Mouse (Mus musculus) lung, embryonic 15.5 days (tissue): ENCODE measurements around the gene Gdpd2. TPM values are rescaled to one million over a fixed set of nuclear protein-coding genes. Genes with fewer than 3 reads are reported as not detected.
A peak's percentile ranks its signal among the peaks of the same experiment; 100 is the strongest.

Experiments used
- ATAC-seq: fragments of 200-750 bp; cut with Nextera tagmentation; 2 replicates; pipeline ENCODE4 v1.8.0; 2017; ENCODE audit warnings: moderate number of reproducible peaks, borderline replicate concordance; ENCODE audit not compliant: low FRiP score, low TSS enrichment; ENCODE audit errors: extremely low read depth
- H3K27ac ChIP-seq: fragments of 300-500 bp; sonication (generic); 2 replicates; pipeline ENCODE4 v1.5.1; 2015; ENCODE audit warnings: moderate library complexity, mild to moderate bottlenecking, inconsistent platforms
- H3K27me3 ChIP-seq: fragments of 300-500 bp; sonication (generic); 2 replicates; pipeline ENCODE4 v1.6.1; 2015; ENCODE audit warnings: inconsistent platforms
- H3K36me3 ChIP-seq: fragments of 300-500 bp; sonication (generic); 2 replicates; pipeline ENCODE4 v1.6.1; 2015; ENCODE audit warnings: inconsistent platforms
- H3K4me1 ChIP-seq: fragments of 300-500 bp; sonication (generic); 2 replicates; pipeline ENCODE4 v1.6.1; 2015; ENCODE audit warnings: inconsistent platforms
- H3K4me2 ChIP-seq: fragments of 300-500 bp; sonication (generic); 2 replicates; pipeline ENCODE4 v1.6.1; 2015; ENCODE audit warnings: inconsistent platforms, mild to moderate bottlenecking, moderate library complexity
- H3K4me3 ChIP-seq: fragments of 300-500 bp; sonication (generic); 2 replicates; pipeline ENCODE4 v1.5.1; 2015; ENCODE audit warnings: mild to moderate bottlenecking, inconsistent platforms
- H3K9ac ChIP-seq: fragments of 300-500 bp; sonication (generic); 2 replicates; pipeline ENCODE4 v1.6.1; 2015; ENCODE audit warnings: inconsistent platforms
- H3K9me3 ChIP-seq: fragments of 300-500 bp; sonication (generic); 2 replicates; pipeline ENCODE4 v1.6.1; 2016; ENCODE audit warnings: inconsistent platforms
- WGBS: fragments of 180-500 bp; shearing (Covaris S2); methylation state at CpG from one replicate; pipeline ENCODE4 v1.1.7; 2015; 5-methylcytosine and 5-hydroxymethylcytosine counted together
- polyA plus RNA-seq: library from polyadenylated mRNA; unstranded; fragments of >200 nt; fragmentation: Nextera tagmentation; extraction: Ambion mirVana; gene quantifications from 2 replicates; pipeline ENCODE4 v1.2.1, GENCODE M21; 2015

The Gdpd2 gene
- polyA plus RNA-seq, 1 experiment from 2014 or later = 0.44 TPM

DNA sequence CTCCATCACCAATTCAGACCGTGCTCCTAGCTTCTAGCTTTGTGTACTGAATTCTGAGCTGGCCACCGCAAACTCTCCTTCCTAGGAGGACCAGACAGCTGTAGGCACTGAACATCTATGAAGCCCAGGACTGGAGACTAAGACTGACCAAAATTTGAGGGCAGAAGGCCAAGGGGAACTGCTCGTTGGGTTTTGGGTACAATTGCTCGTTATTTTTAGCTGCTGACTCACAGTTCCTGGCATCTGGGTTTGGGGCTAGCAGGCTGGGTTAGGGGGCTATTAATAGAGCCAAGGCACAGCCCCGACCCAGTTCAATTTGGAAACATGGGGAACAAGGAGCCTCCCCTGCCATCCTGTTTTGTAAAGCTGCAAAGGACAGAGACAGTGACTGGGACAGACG is 11.1 kb downstream of the Gdpd2 start:
- Histone ChIP-seq H3K4me3 (no peak overlapping the region), H3K27me3 (peaks cover 14% of the 10 kb centered on the region), H3K9me3 (no peaks in the 10 kb centered on the region), H3K36me3 (no peaks in the 10 kb centered on the region), H3K4me2 (no peak overlapping the region), H3K4me1 (no peaks in the 10 kb centered on the region), H3K9ac (no peak overlapping the region), H3K27ac (no peak overlapping the region)
- WGBS = 58% methylated on average over 6 of the region's 6 CpGs
- ATAC-seq = no peak

GRCm38 (mm10) chrX:100741940-100742339 is 12.3 kb downstream of the Gdpd2 start:
- 16% methylated on average over 10 of the region's 10 CpGs for WGBS
- no peak overlapping the region for H3K4me3 ChIP-seq
- H3K4me2 ChIP-seq = no peak overlapping the region
- H3K9me3 ChIP-seq = no peaks in the 10 kb centered on the region
- no peaks in the 10 kb centered on the region for H3K4me1 ChIP-seq
- no peaks in the 10 kb centered on the region for H3K36me3 ChIP-seq
- H3K27ac ChIP-seq = no peak overlapping the region
- ATAC-seq = no peak
- no peak overlapping the region for H3K9ac ChIP-seq
- peaks cover 14% of the 10 kb centered on the region for H3K27me3 ChIP-seq

- Histone ChIP-seq H3K4me2 (no peak overlapping the region), H3K4me1 (peaks cover 6% of the 10 kb centered on the region), H3K4me3 (no peak overlapping the region), H3K27me3 (peaks cover 19% of the 10 kb centered on the region), H3K9ac (no peak overlapping the region), H3K27ac (no peak overlapping the region), H3K9me3 (no peaks in the 10 kb centered on the region), H3K36me3 (no peaks in the 10 kb centered on the region)
- 82% methylated on average over 6 of the region's 6 CpGs for WGBS
- no peak for ATAC-seq
Measured at GRCm38 (mm10) chrX:100765855-100766254, 36.2 kb downstream of the Gdpd2 start.

DNA sequence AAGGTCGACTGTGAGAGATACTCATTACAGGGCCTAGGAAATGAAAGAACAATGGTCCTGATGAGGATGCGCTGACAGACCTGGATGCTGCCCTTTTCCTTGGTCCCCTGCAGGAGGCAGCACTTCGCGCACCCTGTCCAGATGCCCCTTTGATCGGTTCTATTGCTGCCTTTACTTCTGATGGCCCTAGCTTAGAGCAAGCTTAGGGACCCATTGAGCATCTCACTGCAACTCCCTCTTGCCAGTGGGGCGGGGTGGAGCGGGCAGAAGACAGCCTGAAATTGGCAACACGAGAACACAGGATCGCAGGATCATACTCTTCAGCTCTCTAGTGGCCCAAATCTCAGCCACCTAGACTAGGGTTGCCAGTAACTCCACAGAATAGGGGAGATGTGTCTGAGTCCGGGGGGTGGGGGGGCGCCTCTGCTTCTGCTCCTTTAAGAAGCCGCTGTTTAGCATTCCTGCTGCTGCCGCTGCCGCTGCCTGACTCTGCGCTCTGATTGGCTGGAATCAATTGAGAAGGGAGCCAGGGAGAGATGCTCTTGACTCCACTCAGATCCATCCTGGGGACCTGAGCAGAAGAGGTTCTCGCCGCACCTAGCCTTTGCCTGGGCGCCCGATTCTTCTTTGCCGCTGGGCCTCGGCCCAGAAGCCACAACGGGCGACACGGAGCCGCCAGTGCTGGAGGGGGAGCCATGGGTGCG is 37.7 kb downstream of the Gdpd2 start, which contains the start of gene Dlg3:
Gene Dlg3 (plus strand): TSS at position 542 of the 704 bp plus-strand sequence.
- H3K9ac ChIP-seq = no peak within 1 kb of the TSS
- peaks cover 6% of the 10 kb centered on the region for H3K4me1 ChIP-seq
- peak within 1 kb of the TSS; percentile 35 for H3K4me3 ChIP-seq
- ATAC-seq = 0 out of 2 replicates have a peak, but pooled peaks have one; percentile 14
- no peak within 1 kb of the TSS for H3K27ac ChIP-seq
- no peaks in the 10 kb centered on the region for H3K36me3 ChIP-seq
- H3K4me2 ChIP-seq = peak within 1 kb of the TSS; percentile 68
- H3K9me3 ChIP-seq = no peaks in the 10 kb centered on the region
- H3K27me3 ChIP-seq = peaks cover 19% of the 10 kb centered on the region
- 23% methylated on average over 25 of the region's 26 CpGs for WGBS

GRCm38 (mm10) chrX:100767885-100768626 is 38.4 kb downstream of the Gdpd2 start:
- peak overlapping the region; percentile 35 for H3K4me3 ChIP-seq
- peak; percentile 27; the same call in 1 of the 2 replicates for ATAC-seq
- no peak overlapping the region for H3K9ac ChIP-seq

GRCm38 (mm10) chrX:100769281-100769680 is 39.6 kb downstream of the Gdpd2 start:
- Histone ChIP-seq H3K9ac (no peak overlapping the region), H3K9me3 (no peaks in the 10 kb centered on the region), H3K4me3 (no peak overlapping the region), H3K27ac (no peak overlapping the region), H3K36me3 (no peaks in the 10 kb centered on the region), H3K4me1 (peaks cover 6% of the 10 kb centered on the region), H3K4me2 (no peak overlapping the region), H3K27me3 (peaks cover 19% of the 10 kb centered on the region)
- ATAC-seq = no peak
- WGBS = 85% methylated on average over 5 of the region's 5 CpGs

More at GRCm38 (mm10) chrX:100767885-100768626, 38.4 kb downstream of the Gdpd2 start:
- H3K9me3 ChIP-seq = no peaks in the 10 kb centered on the region
- WGBS = 30% methylated on average over 24 of the region's 36 CpGs
- H3K27ac ChIP-seq = no peak overlapping the region
- H3K27me3 ChIP-seq = peaks cover 19% of the 10 kb centered on the region
- peak overlapping the region; percentile 68 for H3K4me2 ChIP-seq
- H3K36me3 ChIP-seq = no peaks in the 10 kb centered on the region
- H3K4me1 ChIP-seq = peaks cover 6% of the 10 kb centered on the region

DNA sequence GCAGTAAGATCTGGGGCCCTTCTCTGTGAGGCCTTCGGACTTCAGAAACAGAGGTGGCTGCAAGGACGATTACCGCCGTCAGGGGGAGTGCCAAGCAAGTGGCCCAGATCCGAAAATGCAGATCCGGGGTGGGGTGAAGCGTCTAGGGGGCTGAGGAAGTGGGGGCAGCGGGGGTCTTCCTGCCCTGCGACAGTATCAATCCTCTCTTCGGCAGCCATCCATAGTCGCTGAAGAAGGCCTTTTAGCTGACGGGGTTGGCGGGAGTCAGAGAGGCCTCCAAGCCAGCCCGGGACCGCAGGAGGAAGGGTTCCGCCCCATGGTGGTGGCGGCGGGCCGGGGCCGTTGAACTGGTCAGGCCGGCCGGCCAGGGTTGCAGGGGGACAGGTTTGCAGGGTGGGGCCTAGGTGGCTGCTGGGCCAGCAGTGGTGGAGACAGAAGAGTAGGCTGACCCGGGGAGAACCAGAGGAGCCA is 44.7 kb downstream of the Gdpd2 start:
- Histone ChIP-seq H3K9ac (peak overlapping the region; percentile 58), H3K4me2 (peak overlapping the region; percentile 59), H3K4me3 (peak overlapping the region; percentile 46), H3K27me3 (no peaks in the 10 kb centered on the region), H3K36me3 (no peaks in the 10 kb centered on the region), H3K27ac (peak overlapping the region; percentile 57), H3K9me3 (no peaks in the 10 kb centered on the region), H3K4me1 (peaks cover 4% of the 10 kb centered on the region)
- ATAC-seq = peak; percentile 45
- WGBS = 14% methylated on average over 22 of the region's 23 CpGs

GRCm38 (mm10) chrX:100775405-100775804 is 45.7 kb downstream of the Gdpd2 start:
- Histone ChIP-seq H3K9ac (no peak overlapping the region), H3K4me3 (no peak overlapping the region), H3K36me3 (no peaks in the 10 kb centered on the region), H3K27me3 (no peaks in the 10 kb centered on the region), H3K27ac (no peak overlapping the region), H3K9me3 (no peaks in the 10 kb centered on the region), H3K4me2 (no peak overlapping the region), H3K4me1 (peaks cover 4% of the 10 kb centered on the region)
- ATAC-seq = no peak
- WGBS = 71% methylated on average over 3 of the region's 3 CpGs

- Histone ChIP-seq H3K4me2 (peak overlapping the region; percentile 57), H3K27me3 (no peaks in the 10 kb centered on the region), H3K9ac (no peak overlapping the region), H3K4me1 (peaks cover 4% of the 10 kb centered on the region), H3K36me3 (no peaks in the 10 kb centered on the region), H3K9me3 (no peaks in the 10 kb centered on the region), H3K4me3 (peak overlapping the region; percentile 58), H3K27ac (peak overlapping the region; percentile 83)
- WGBS = 14% methylated on average over 9 of the region's 9 CpGs
- ATAC-seq = 0 out of 2 replicates have a peak, but pooled peaks have one; percentile 16
Measured at GRCm38 (mm10) chrX:100776494-100776893, 46.8 kb downstream of the Gdpd2 start.

DNA sequence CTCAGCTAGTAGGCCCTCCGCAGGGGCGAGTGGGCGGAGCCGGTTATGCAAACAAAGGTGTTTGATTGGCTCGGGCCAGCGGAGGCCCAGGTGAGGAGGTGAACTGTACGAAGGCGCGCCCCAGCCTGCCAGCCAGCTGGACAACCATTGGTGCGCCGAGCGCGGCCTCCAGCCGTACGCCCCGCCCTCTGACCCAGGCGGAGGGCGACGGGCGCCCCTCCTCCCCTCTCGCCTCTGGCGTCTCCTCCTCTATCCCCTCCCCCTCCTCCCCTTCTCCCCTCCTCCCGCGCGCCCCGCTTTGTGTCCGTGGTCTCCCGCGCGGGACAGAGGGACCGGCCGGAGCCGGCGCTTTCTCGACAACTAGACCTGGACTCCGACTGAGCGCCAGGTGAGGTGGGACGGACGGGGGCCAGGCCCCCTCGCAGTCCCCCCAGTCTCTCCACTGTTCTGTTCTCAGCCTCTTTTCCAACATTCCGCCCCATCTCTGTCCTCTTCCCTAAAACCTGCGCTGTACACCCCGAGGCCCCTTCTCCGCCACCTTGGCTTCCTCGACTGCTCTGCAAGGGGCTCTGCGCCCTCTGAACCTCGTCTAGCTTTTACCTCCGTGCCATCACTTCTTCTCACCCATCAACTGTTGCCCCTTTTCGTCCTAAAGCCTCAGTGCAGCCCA is 47.4 kb downstream of the Gdpd2 start:
- WGBS = 22% methylated on average over 20 of the region's 49 CpGs
- Histone ChIP-seq H3K27ac (peak overlapping the region; percentile 83), H3K9me3 (no peaks in the 10 kb centered on the region), H3K27me3 (no peaks in the 10 kb centered on the region), H3K4me2 (peak overlapping the region; percentile 57), H3K4me1 (peaks cover 4% of the 10 kb centered on the region), H3K9ac (peak overlapping the region; percentile 62), H3K36me3 (no peaks in the 10 kb centered on the region), H3K4me3 (peak overlapping the region; percentile 58)
- ATAC-seq = peak; percentile 94

DNA sequence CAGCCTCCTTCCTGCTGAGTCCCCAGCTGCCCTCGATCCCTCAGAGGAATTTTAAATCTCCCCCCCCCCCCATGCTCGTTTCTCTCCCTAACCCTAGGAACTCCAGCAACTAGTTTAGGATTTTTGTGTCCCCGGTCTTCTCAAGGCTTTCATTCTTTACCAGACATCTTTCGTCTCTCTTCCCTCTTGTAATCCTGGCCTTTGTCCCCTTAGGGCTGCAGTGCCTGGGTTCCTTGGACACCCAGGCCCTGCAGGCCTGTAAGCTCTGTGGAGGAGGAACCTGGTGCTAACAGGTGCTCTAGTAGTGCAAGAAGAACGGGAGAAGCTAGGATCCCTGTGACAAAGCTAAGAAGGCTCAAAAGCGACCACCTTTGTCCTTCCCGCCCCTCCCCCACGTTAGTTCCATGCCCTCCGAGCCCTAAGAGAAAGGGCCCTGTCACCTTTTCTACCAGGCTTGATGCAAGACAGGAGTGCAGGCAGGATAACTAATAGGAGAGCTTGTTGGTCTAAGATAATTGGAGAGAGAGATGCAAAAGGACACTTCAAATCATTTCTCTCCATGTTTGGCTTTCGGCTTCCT is 48.1 kb downstream of the Gdpd2 start:
- Histone ChIP-seq H3K9me3 (no peaks in the 10 kb centered on the region), H3K27me3 (no peaks in the 10 kb centered on the region), H3K36me3 (no peaks in the 10 kb centered on the region), H3K4me1 (peaks cover 4% of the 10 kb centered on the region), H3K4me3 (peak overlapping the region; percentile 58), H3K4me2 (peak overlapping the region; percentile 57), H3K27ac (peak overlapping the region; percentile 83), H3K9ac (peak overlapping the region; percentile 62)
- no peak for ATAC-seq
- 22% methylated on average over 10 of the region's 10 CpGs for WGBS
